Mouse (Mus musculus) heart, embryonic 13.5 days (tissue): ENCODE data around the gene Kpna1. TPM values are rescaled to one million over a fixed set of nuclear protein-coding genes. Genes with fewer than 3 reads are reported as not detected.

ENCODE experiments used
- ATAC-seq: fragments of 200-750 bp; cut with Nextera tagmentation; 2 replicates; pipeline ENCODE4 v1.8.0; 2017; ENCODE audit warnings: moderate TSS enrichment; ENCODE audit not compliant: insufficient number of reproducible peaks, low FRiP score, low TSS enrichment; ENCODE audit errors: extremely low read depth
- H3K27ac ChIP-seq: fragments of 300-500 bp; sonication (generic); replicated peaks from 2 replicates; pipeline ENCODE4 v1.5.1; 2015; ENCODE audit warnings: moderate library complexity, mild to moderate bottlenecking, inconsistent platforms
- H3K27me3 ChIP-seq: fragments of 300-500 bp; sonication (generic); replicated peaks from 2 replicates; pipeline ENCODE4 v1.6.1; 2015; ENCODE audit warnings: mild to moderate bottlenecking, inconsistent platforms
- H3K36me3 ChIP-seq: fragments of 300-500 bp; sonication (generic); 2 replicates; pipeline ENCODE4 v1.6.1; 2015; ENCODE audit warnings: mild to moderate bottlenecking, inconsistent platforms
- H3K4me1 ChIP-seq: fragments of 300-500 bp; sonication (generic); 2 replicates; pipeline ENCODE4 v1.6.1; 2015; ENCODE audit warnings: inconsistent platforms
- H3K4me2 ChIP-seq: fragments of 300-500 bp; sonication (generic); 2 replicates; pipeline ENCODE4 v1.6.1; 2015; ENCODE audit warnings: inconsistent platforms, mild to moderate bottlenecking, moderate library complexity
- H3K4me3 ChIP-seq: fragments of 300-500 bp; sonication (generic); 2 replicates; pipeline ENCODE4 v1.5.1; 2015; ENCODE audit warnings: moderate library complexity, mild to moderate bottlenecking, inconsistent platforms
- H3K9ac ChIP-seq: fragments of 300-500 bp; sonication (generic); 2 replicates; pipeline ENCODE4 v1.6.1; 2015; ENCODE audit warnings: inconsistent platforms, mild to moderate bottlenecking, moderate library complexity
- H3K9me3 ChIP-seq: fragments of 300-500 bp; sonication (generic); 2 replicates; pipeline ENCODE4 v1.6.1; 2016; ENCODE audit warnings: inconsistent platforms
- WGBS: fragments of 180-500 bp; shearing (Covaris S2); methylation state at CpG from one replicate; pipeline ENCODE4 v1.1.7; 2015; ENCODE audit warnings: mixed read lengths; 5-methylcytosine and 5-hydroxymethylcytosine counted together
- polyA plus RNA-seq: library from polyadenylated mRNA; unstranded; fragments of >200 nt; fragmentation: Nextera tagmentation; extraction: Ambion mirVana; gene quantifications from 2 replicates; pipeline ENCODE4 v1.2.1, GENCODE M21; 2015

The Kpna1 gene
- polyA plus RNA-seq, 1 experiment from 2014 or later, result 41.4 TPM

DNA sequence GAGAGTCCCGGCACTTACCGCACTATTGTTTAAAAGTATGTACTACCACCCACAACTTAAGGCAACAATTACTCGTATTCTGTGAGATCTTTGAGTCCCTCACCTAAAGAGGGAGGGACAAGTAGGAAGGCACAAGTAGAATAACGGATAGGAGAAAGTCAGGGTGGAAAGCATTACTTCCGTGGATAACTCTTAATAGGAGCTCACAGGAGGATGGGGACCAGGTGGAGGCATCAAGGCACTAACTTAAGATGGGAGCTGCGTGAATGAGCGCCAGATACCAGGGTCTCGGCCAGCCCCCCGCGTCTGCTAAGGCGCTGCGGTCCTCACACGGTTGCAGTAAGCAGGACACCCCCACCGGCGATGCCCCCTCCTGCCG is 92.5 kb downstream of the Kpna1 start:
- Histone ChIP-seq H3K9me3 (no peaks in the 10 kb centered on the region), H3K36me3 (peaks cover 20% of the 10 kb centered on the region), H3K9ac (peak overlapping the region; percentile 97), H3K4me3 (peak overlapping the region; percentile 89), H3K27ac (peak overlapping the region; percentile 100), H3K27me3 (no peaks in the 10 kb centered on the region), H3K4me1 (peaks cover 49% of the 10 kb centered on the region), H3K4me2 (peak overlapping the region; percentile 74)
- no peak for ATAC-seq
- WGBS, result 0% methylated on average over 16 of the region's 16 CpGs

DNA sequence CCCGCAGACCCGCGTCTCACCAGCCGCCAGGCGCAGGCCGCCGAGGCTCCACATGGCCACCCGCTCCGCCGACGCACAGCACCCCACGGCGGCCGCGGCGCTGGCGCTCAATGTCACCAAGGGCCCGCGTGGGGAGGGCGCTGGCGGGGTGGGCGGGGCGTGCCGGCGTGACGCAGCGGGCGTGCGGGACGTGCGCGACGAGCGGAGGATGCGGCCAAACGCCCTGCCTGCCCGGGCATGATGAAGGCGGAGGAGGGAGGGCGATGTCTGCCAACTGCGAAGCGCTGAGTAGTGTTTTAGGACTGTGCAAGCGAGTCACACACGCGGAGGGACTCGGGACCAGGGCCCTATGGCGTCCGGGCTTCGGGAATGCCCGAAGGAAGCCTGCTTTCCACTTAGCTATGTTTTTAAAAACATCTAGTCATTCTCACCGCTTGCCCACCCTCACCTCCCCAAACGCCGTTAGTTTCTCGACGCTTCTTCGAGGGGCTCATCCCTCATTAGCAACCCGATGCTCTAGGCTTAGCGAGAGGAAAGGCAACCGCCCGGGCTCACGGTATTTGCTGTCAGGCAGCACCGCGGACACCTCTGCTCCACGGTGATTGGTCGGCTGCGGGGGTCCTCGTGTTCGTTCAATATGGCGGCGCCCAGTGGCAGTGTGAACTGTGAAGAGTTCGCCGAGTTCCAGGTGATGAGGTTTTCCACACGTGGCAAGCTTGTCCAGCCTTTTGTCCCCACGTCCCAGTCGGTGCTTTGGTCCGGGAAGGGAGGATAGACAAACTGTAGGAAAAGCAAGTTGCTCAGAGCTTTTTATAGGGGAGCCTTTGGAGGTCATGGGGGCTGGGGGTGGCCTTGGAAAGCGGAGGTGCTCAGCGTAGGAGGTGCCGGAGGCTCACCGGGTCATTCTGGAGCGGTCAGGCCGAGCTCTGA is 93.2 kb downstream of the Kpna1 start, which contains the start of the genes Fam162a and Ccdc58:
Gene Fam162a, minus strand, starts transcription at position 145 of the 930 bp plus-strand sequence.
Gene Ccdc58, plus strand, starts transcription at position 236 of the 930 bp plus-strand sequence.
- peak; percentile 93 for ATAC-seq
- Histone ChIP-seq H3K27me3 (no peaks in the 10 kb centered on the region), H3K4me3 (peak within 1 kb of the TSS; percentile 89), H3K27ac (peak within 1 kb of the TSS; percentile 100), H3K36me3 (peaks cover 18% of the 10 kb centered on the region), H3K9ac (peak within 1 kb of the TSS; percentile 97), H3K9me3 (no peaks in the 10 kb centered on the region), H3K4me2 (peak within 1 kb of the TSS; percentile 74), H3K4me1 (peaks cover 43% of the 10 kb centered on the region)
- WGBS, result under 1% methylated on average over 69 of the region's 81 CpGs

DNA sequence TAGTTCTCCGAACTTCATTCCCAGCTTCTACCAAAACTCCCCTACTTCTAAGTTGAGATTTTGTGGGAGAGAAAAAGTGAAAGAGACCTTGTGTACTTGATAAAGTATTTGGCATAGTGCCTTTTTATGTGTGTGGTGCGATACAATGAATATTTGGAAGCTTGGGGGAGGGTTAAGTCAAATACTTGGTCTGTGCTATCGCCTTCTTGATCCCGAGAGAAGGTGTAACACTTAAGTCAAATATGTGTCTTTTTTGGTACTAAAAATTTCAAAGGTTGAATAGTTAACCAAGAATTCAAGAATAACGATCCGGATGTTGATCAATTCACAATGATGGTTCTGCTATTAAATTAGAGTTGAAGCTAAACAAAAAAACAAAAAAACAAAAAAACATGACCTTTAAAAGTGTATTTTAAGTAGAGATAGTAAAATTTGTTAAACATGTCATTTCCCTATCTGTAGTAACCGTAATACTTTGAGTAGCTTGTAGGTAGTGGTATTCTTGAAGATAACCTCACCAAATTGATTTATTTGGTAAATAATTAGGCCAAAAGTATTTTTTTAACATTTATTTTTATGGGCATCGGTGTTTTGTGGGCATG is 94.0 kb downstream of the Kpna1 start:
- Histone ChIP-seq H3K27me3 (no peaks in the 10 kb centered on the region), H3K9me3 (no peaks in the 10 kb centered on the region), H3K4me3 (peak overlapping the region; percentile 89), H3K4me1 (peaks cover 35% of the 10 kb centered on the region), H3K9ac (peak overlapping the region; percentile 97), H3K36me3 (peaks cover 12% of the 10 kb centered on the region; the same call in 1 of the 2 replicates), H3K27ac (peak overlapping the region; percentile 100), H3K4me2 (peak overlapping the region; percentile 74)
- no peak for ATAC-seq
- WGBS, result 23% methylated on average over 8 of the region's 8 CpGs

DNA sequence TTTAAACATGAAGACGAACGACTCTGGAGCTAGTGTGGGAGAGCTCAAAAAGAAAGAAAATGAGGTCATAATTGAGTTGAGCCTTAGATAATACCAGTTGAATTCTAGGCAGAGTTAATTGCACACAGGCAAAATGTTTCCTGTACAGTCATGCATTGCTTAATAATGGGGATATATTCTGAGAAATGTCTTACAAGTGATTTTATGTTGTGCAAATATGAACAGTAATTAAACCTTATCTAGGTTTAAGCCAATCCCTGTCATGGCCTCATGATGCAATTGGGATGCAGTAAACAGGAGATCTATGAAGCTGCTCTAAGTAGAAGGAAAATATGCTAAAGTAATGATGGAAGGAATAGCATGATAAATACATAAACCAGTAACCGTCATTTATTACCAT is 96.2 kb downstream of the Kpna1 start:
- Histone ChIP-seq H3K4me3 (no peak overlapping the region), H3K27me3 (no peaks in the 10 kb centered on the region), H3K4me2 (no peak overlapping the region), H3K27ac (no peak overlapping the region), H3K4me1 (peaks cover 12% of the 10 kb centered on the region), H3K36me3 (peaks cover 10% of the 10 kb centered on the region; the same call in 1 of the 2 replicates), H3K9me3 (no peaks in the 10 kb centered on the region), H3K9ac (no peak overlapping the region)
- ATAC-seq, result no peak
- 82% methylated on average over 3 of the region's 3 CpGs for WGBS

DNA sequence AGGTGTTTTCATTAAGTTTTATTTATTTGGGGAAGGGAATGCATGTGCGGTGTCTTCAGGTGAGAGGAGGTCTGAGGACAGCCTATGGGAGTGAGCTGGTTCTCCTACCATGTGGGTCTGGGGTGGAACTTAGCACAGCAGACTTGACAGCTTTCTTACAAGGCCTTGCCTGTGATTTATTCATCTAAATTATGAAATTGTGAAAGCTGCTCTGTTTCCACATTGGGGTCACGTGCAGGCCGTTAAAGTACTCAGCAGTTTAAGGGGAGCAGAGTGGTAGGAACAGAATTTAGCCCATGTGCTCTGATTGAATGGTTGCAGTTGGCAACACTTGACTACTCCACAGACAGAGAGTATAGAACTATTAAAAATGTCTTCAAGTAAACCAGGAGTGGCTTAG is 101.4 kb downstream of the Kpna1 start:
- H3K36me3 ChIP-seq, result peaks cover 34% of the 10 kb centered on the region
- no peak overlapping the region for H3K4me3 ChIP-seq
- no peaks in the 10 kb centered on the region for H3K9me3 ChIP-seq
- ATAC-seq, result no peak
- H3K4me1 ChIP-seq, result no peaks in the 10 kb centered on the region
- no peak overlapping the region for H3K27ac ChIP-seq
- H3K4me2 ChIP-seq, result no peak overlapping the region
- no peaks in the 10 kb centered on the region for H3K27me3 ChIP-seq
- 89% methylated on average over 3 of the region's 3 CpGs for WGBS
- H3K9ac ChIP-seq, result no peak overlapping the region

Other genes with a start within 250 kb of the Kpna1 start
- 10.6 and 11.1 TPM in 2 replicates for gene Dirc2, start 209.4 kb upstream of the Kpna1 start, polyA plus RNA-seq
- gene Hspbap1, start 208.4 kb upstream of the Kpna1 start, polyA plus RNA-seq, result 8.7 and 9.5 TPM in 2 replicates
- gene Parp14, start 107.2 kb upstream of the Kpna1 start, polyA plus RNA-seq, result 0.75 and 0.80 TPM in 2 replicates
- gene Parp9, start 40.3 kb upstream of the Kpna1 start, polyA plus RNA-seq, result 6.7 and 6.9 TPM in 2 replicates
- 4.5 and 4.6 TPM in 2 replicates for gene Dtx3l, start 39.6 kb upstream of the Kpna1 start, polyA plus RNA-seq
- gene Wdr5b, start 62.4 kb downstream of the Kpna1 start, polyA plus RNA-seq, result 6.2 and 6.7 TPM in 2 replicates
- 791 and 887 TPM in 2 replicates for gene Fam162a, start 92.8 kb downstream of the Kpna1 start, polyA plus RNA-seq
- 80.5 and 89.1 TPM in 2 replicates for gene Ccdc58, start 92.9 kb downstream of the Kpna1 start, polyA plus RNA-seq
- not detected in 2 replicates for gene Csta1, start 152.5 kb downstream of the Kpna1 start, polyA plus RNA-seq
- not detected in 2 replicates for gene Stfa2l1, start 178.1 kb downstream of the Kpna1 start, polyA plus RNA-seq
- 0.70 and 2.8 TPM in 2 replicates for gene Gm5483, start 205.5 kb downstream of the Kpna1 start, polyA plus RNA-seq
- gene Gm5416, start 231.7 kb downstream of the Kpna1 start, polyA plus RNA-seq, result not detected in 2 replicates
- gene 2010005H15Rik, start 242.7 kb downstream of the Kpna1 start, polyA plus RNA-seq, result 0.68 TPM in 1 of 2 replicates, not detected in the other